Mouse (Mus musculus) heart, postnatal 0 days (tissue): ENCODE measurements at regions not wholly inside any gene's neighbourhood (a gene's known extent, or its start where the extent isn't known, plus 50 kb on each side); places are given as distances from the start of the nearest gene placed in this dataset.

Experiments used
- CTCF ChIP-seq: IDR thresholded peaks from 2 replicates; pipeline ENCODE4 v1.5.1; 2016; ENCODE audit warnings: antibody characterized with exemption, control low read depth, low read depth
- EP300 ChIP-seq: IDR thresholded peaks from 2 replicates; pipeline ENCODE4 v1.6.1; 2016; ENCODE audit warnings: antibody characterized with exemption, low read depth

- TF ChIP-seq CTCF (no peak), EP300 (no peak)
These were observed 516.6 kb upstream of the Tnp1 start for GRCm38 (mm10) chr1:73532316-73532715.
